Mouse (Mus musculus) limb, embryonic 12.5 days (tissue): ENCODE data around the gene Dok5. TPM values are rescaled to one million over a fixed set of nuclear protein-coding genes. Genes with fewer than 3 reads are reported as not detected.

Experiments
- ATAC-seq: fragments of 200-750 bp; cut with Nextera tagmentation; 2 replicates; pipeline ENCODE4 v1.8.0; 2017; ENCODE audit warnings: low read depth, moderate TSS enrichment; ENCODE audit not compliant: insufficient number of reproducible peaks, insufficient read depth, low FRiP score, low TSS enrichment
- H3K27ac ChIP-seq: fragments of 300-500 bp; sonication (generic); 2 replicates; pipeline ENCODE4 v1.5.1; 2016; ENCODE audit warnings: mild to moderate bottlenecking, moderate library complexity
- H3K27me3 ChIP-seq: fragments of 300-500 bp; sonication (generic); 2 replicates; pipeline ENCODE4 v1.6.1; 2016; ENCODE audit warnings: mild to moderate bottlenecking, moderate library complexity
- H3K36me3 ChIP-seq: fragments of 300-500 bp; sonication (generic); 2 replicates; pipeline ENCODE4 v1.6.1; 2016; ENCODE audit warnings: mild to moderate bottlenecking, moderate library complexity
- H3K4me1 ChIP-seq: fragments of 300-500 bp; sonication (generic); replicated peaks from 2 replicates; pipeline ENCODE4 v1.6.1; 2016
- H3K4me2 ChIP-seq: fragments of 300-500 bp; sonication (generic); 2 replicates; pipeline ENCODE4 v1.6.1; 2016; ENCODE audit warnings: mild to moderate bottlenecking, moderate library complexity
- H3K4me3 ChIP-seq: fragments of 300-500 bp; sonication (generic); replicated peaks from 2 replicates; pipeline ENCODE4 v1.5.1; 2016; ENCODE audit warnings: mild to moderate bottlenecking
- H3K9ac ChIP-seq: fragments of 300-500 bp; sonication (generic); replicated peaks from 2 replicates; pipeline ENCODE4 v1.6.1; 2016; ENCODE audit warnings: mild to moderate bottlenecking, moderate library complexity
- H3K9me3 ChIP-seq: fragments of 300-500 bp; sonication (generic); 2 replicates; pipeline ENCODE4 v1.6.1; 2016; ENCODE audit warnings: mild to moderate bottlenecking, moderate library complexity
- WGBS: fragments of 180-500 bp; shearing (Covaris S2); methylation state at CpG from one replicate; pipeline ENCODE4 v1.1.7; 2016; 5-methylcytosine and 5-hydroxymethylcytosine counted together
- polyA plus RNA-seq: library from polyadenylated mRNA; unstranded; fragments of >200 nt; fragmentation: Nextera tagmentation; extraction: Ambion mirVana; gene quantifications from 2 replicates; pipeline ENCODE4 v1.2.1, GENCODE M21; 2016

The Dok5 gene
- polyA plus RNA-seq, 1 experiment from 2014 or later, result 4.9 TPM

GRCm38 (mm10) chr2:170836862-170837261 lies 105.3 kb downstream of the Dok5 start:
- Histone ChIP-seq H3K9me3 (no peaks in the 10 kb centered on the region), H3K36me3 (no peaks in the 10 kb centered on the region), H3K4me1 (peaks cover 14% of the 10 kb centered on the region; the same call in 1 of the 2 replicates), H3K27me3 (no peaks in the 10 kb centered on the region), H3K4me3 (no peak overlapping the region), H3K4me2 (no peak overlapping the region), H3K27ac (no peak overlapping the region), H3K9ac (no peak overlapping the region)
- 67% methylated on average over 10 of the region's 10 CpGs for WGBS
- ATAC-seq, result no peak

GRCm38 (mm10) chr2:170837363-170837762 lies 105.8 kb downstream of the Dok5 start:
- Histone ChIP-seq H3K4me3 (no peak overlapping the region), H3K27me3 (no peaks in the 10 kb centered on the region)

GRCm38 (mm10) chr2:170837824-170838557 lies 106.4 kb downstream of the Dok5 start:
- no peak for ATAC-seq
- Histone ChIP-seq H3K4me2 (no peak overlapping the region), H3K9me3 (no peaks in the 10 kb centered on the region), H3K9ac (no peak overlapping the region), H3K36me3 (no peaks in the 10 kb centered on the region), H3K27me3 (no peaks in the 10 kb centered on the region), H3K4me3 (no peak overlapping the region), H3K4me1 (peaks cover 14% of the 10 kb centered on the region; the same call in 1 of the 2 replicates), H3K27ac (no peak overlapping the region)
- WGBS, result 52% methylated on average over 12 of the region's 12 CpGs

More at GRCm38 (mm10) chr2:170837363-170837762, 105.8 kb downstream of the Dok5 start:
- no peak overlapping the region for H3K4me2 ChIP-seq
- 77% methylated on average over 11 of the region's 11 CpGs for whole genome bisulfite sequencing
- no peak overlapping the region for H3K9ac ChIP-seq
- H3K9me3 ChIP-seq, result no peaks in the 10 kb centered on the region
- peaks cover 14% of the 10 kb centered on the region; the same call in 1 of the 2 replicates for H3K4me1 ChIP-seq
- H3K27ac ChIP-seq, result no peak overlapping the region
- no peaks in the 10 kb centered on the region for H3K36me3 ChIP-seq
- ATAC-seq, result no peak

GRCm38 (mm10) chr2:170841441-170841965 lies 109.9 kb downstream of the Dok5 start:
- 69% methylated on average over 13 of the region's 13 CpGs for WGBS
- Histone ChIP-seq H3K9ac (no peak overlapping the region), H3K4me3 (no peak overlapping the region), H3K4me1 (0 out of 2 replicates have a peak, but pooled peaks cover 14% of the 10 kb centered on the region), H3K9me3 (no peaks in the 10 kb centered on the region), H3K4me2 (no peak overlapping the region), H3K27ac (no peak overlapping the region), H3K27me3 (0 out of 2 replicates have a peak, but pooled peaks cover 3% of the 10 kb centered on the region), H3K36me3 (no peaks in the 10 kb centered on the region)
- no peak for ATAC-seq

GRCm38 (mm10) chr2:170845511-170845910 lies 113.9 kb downstream of the Dok5 start:
- Histone ChIP-seq H3K27me3 (0 out of 2 replicates have a peak, but pooled peaks cover 3% of the 10 kb centered on the region), H3K36me3 (no peaks in the 10 kb centered on the region), H3K4me2 (no peak overlapping the region), H3K4me3 (no peak overlapping the region), H3K27ac (no peak overlapping the region), H3K9me3 (no peaks in the 10 kb centered on the region), H3K4me1 (peaks cover 13% of the 10 kb centered on the region), H3K9ac (no peak overlapping the region)
- ATAC-seq, result no peak
- whole genome bisulfite sequencing, result 84% methylated on average over 10 of the region's 10 CpGs

GRCm38 (mm10) chr2:170850058-170850457 lies 118.5 kb downstream of the Dok5 start:
- no peak for ATAC-seq
- Histone ChIP-seq H3K36me3 (no peaks in the 10 kb centered on the region), H3K4me3 (no peak overlapping the region), H3K27me3 (0 out of 2 replicates have a peak, but pooled peaks cover 3% of the 10 kb centered on the region), H3K9ac (no peak overlapping the region), H3K27ac (no peak overlapping the region), H3K4me2 (no peak overlapping the region), H3K9me3 (no peaks in the 10 kb centered on the region), H3K4me1 (peaks cover 12% of the 10 kb centered on the region)
- WGBS, result 92% methylated on average over 4 of the region's 4 CpGs

- Histone ChIP-seq H3K4me3 (no peak overlapping the region), H3K9me3 (no peaks in the 10 kb centered on the region), H3K4me1 (peaks cover 12% of the 10 kb centered on the region), H3K27me3 (no peaks in the 10 kb centered on the region), H3K4me2 (no peak overlapping the region), H3K9ac (no peak overlapping the region), H3K36me3 (no peaks in the 10 kb centered on the region), H3K27ac (no peak overlapping the region)
- 89% methylated on average over 6 of the region's 6 CpGs for WGBS
- ATAC-seq, result no peak
These were observed 120.7 kb downstream of the Dok5 start for GRCm38 (mm10) chr2:170852337-170852736.

- no peak for ATAC-seq
- H3K4me2 ChIP-seq, result no peak overlapping the region
- WGBS, result 54% methylated on average over 3 of the region's 3 CpGs
- no peak overlapping the region for H3K4me3 ChIP-seq
- H3K36me3 ChIP-seq, result no peaks in the 10 kb centered on the region
- H3K27me3 ChIP-seq, result no peaks in the 10 kb centered on the region; the same call in 1 of the 2 replicates
- H3K4me1 ChIP-seq, result peaks cover 5% of the 10 kb centered on the region; the same call in 1 of the 2 replicates
- peak overlapping the region; percentile 4; the same call in 1 of the 2 replicates for H3K27ac ChIP-seq
- H3K9ac ChIP-seq, result no peak overlapping the region
- no peaks in the 10 kb centered on the region for H3K9me3 ChIP-seq
These were observed 123.6 kb downstream of the Dok5 start for GRCm38 (mm10) chr2:170855210-170855609.

- H3K9ac ChIP-seq, result no peak overlapping the region
- WGBS, result 55% methylated on average over 5 of the region's 5 CpGs
- peaks cover 5% of the 10 kb centered on the region; the same call in 1 of the 2 replicates for H3K4me1 ChIP-seq
- H3K4me3 ChIP-seq, result no peak overlapping the region
- ATAC-seq, result no peak
- no peaks in the 10 kb centered on the region for H3K36me3 ChIP-seq
- no peaks in the 10 kb centered on the region for H3K9me3 ChIP-seq
- peak overlapping the region; percentile 4 for H3K27ac ChIP-seq
- no peaks in the 10 kb centered on the region; the same call in 1 of the 2 replicates for H3K27me3 ChIP-seq
- no peak overlapping the region for H3K4me2 ChIP-seq
These were observed 124.5 kb downstream of the Dok5 start for GRCm38 (mm10) chr2:170856085-170856484.

- Histone ChIP-seq H3K9me3 (no peaks in the 10 kb centered on the region), H3K27ac (no peak overlapping the region), H3K27me3 (no peaks in the 10 kb centered on the region; the same call in 1 of the 2 replicates), H3K4me3 (no peak overlapping the region), H3K4me1 (peaks cover 10% of the 10 kb centered on the region; the same call in 1 of the 2 replicates), H3K36me3 (no peaks in the 10 kb centered on the region), H3K4me2 (no peak overlapping the region), H3K9ac (no peak overlapping the region)
- 73% methylated on average over 7 of the region's 7 CpGs for WGBS
- ATAC-seq, result no peak
These were observed 125.9 kb downstream of the Dok5 start for GRCm38 (mm10) chr2:170857507-170857906.

GRCm38 (mm10) chr2:170858640-170859039 lies 127.0 kb downstream of the Dok5 start:
- Histone ChIP-seq H3K9me3 (no peaks in the 10 kb centered on the region), H3K27ac (no peak overlapping the region), H3K9ac (no peak overlapping the region), H3K36me3 (no peaks in the 10 kb centered on the region), H3K27me3 (no peaks in the 10 kb centered on the region; the same call in 1 of the 2 replicates), H3K4me2 (no peak overlapping the region), H3K4me3 (no peak overlapping the region), H3K4me1 (peaks cover 15% of the 10 kb centered on the region; the same call in 1 of the 2 replicates)
- 37% methylated on average over 3 of the region's 3 CpGs for WGBS
- ATAC-seq, result no peak
